Mouse (Mus musculus) left cerebral cortex, adult 11 months (tissue): ENCODE data around the gene Bex2.
A peak's percentile ranks its signal among the peaks of the same experiment; 100 is the strongest.
"Not testable (repeated sequence)": the region's sequence is repeated elsewhere in the genome, so short reads cannot be mapped to it uniquely, and the experiment has no call there.

Experiments
- DNase-seq: peaks from one replicate; pipeline ENCODE4 v3.0.0; 2022; ENCODE audit warnings: low spot score

Gene Bex2

DNA sequence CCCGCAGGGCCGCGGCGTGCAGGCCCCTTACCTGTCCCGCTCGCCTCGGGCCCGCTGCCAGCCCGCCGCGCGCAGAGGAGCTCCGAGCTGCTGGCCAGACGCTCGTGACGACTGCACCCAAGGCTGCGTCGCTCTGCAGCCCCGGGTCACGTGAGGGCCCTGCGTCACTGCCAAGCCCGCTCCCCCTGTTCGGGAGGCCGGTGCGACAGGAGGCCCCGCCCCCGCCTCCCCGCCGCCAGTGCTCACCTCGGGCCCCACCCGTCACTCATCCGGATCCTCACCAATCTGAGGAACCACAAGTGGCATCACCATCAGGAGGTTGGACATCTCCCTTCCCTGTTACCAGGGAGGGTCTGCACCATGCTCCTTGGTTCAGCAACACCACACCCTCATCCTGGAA lies at the start of gene Bex2:
Bex2 (minus strand) TSS at position 217 of the 400 bp plus-strand sequence.
- DNase-seq, result peak; percentile 10

DNA sequence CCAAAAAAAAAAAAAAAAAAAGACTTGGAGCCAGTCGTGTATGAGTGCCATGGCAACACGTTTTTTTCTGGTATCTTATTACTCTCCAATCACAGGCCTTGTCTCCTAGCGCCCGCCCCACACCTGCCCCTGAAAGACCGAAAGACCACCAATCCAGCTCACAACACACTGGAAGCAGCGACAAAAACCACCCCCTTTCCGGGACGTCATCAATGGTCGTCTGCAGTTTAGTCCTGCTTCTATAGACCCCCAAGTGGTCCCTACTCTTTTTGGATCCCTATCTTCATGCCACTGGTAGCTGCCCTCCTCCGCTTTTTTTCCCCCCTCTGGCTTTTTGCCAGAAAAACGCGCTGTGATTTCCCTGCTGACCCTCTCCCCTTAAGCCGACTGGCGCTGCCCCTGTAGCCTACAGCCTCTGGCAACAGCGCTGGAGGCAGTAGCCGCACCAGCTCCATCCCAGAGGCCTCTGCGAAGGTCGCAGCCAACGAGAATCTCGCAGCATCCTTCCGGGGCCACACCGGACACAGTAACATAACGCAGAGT lies 47.5 kb upstream of the Bex2 start:
- peak; percentile 64 for DNase-seq

DNA sequence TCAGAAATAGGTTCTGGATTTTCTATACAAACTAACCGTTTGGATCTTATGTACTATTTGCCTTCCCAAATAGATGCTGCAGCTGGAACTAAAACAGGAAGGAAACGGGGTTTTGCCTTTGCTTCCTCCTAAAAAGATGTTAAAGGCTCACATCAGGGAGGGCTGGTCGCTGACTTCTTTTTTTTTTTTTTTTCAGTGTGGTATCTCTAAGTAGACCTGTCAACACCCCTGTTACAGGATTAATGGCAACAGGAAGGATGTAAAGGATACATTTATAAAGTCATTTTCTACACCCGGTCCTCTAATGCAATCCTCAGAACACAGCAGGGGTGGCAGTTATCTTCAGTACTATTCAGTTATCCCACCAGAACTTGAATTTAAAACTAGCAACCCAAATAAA lies 47.0 kb upstream of the Bex2 start:
- no peak for DNase-seq

DNA sequence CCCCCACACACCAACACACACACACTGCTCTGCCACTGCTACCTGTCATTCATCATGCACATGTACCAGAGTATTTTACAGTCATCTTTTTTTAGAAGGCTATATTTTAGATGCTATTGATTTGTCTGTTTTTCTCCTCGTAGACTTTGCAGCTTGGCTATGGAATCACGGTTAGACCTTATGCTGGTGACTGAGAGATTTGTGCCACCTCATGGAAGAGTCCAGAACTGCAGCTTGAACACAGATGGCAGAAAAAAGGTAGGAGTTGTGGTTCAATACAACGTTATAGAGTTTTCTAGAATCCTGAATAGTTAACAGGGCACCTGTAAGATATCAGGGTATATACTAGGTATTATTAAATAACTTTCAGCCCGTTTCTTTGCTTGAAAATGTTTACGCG lies 39.9 kb upstream of the Bex2 start:
- peak; percentile 37 for DNase-seq

DNA sequence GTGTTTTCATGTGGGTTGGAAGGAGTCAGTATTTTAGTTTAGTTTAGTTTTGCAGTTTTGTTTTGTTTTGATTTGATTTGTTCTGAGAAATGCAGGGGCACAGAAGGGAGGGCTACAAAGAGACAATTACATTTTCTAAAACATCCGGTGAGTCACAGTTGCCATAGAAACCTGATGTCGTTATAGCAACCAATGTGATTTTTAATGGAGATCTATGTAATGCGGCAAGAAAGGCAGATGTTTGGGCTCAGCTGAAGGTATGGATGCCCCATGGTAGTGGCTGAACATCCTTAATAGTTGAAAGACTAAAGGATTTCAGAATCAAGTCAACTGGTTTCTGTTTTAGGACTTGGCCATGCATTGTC lies 36.7 kb upstream of the Bex2 start:
- no peak for DNase-seq

DNA sequence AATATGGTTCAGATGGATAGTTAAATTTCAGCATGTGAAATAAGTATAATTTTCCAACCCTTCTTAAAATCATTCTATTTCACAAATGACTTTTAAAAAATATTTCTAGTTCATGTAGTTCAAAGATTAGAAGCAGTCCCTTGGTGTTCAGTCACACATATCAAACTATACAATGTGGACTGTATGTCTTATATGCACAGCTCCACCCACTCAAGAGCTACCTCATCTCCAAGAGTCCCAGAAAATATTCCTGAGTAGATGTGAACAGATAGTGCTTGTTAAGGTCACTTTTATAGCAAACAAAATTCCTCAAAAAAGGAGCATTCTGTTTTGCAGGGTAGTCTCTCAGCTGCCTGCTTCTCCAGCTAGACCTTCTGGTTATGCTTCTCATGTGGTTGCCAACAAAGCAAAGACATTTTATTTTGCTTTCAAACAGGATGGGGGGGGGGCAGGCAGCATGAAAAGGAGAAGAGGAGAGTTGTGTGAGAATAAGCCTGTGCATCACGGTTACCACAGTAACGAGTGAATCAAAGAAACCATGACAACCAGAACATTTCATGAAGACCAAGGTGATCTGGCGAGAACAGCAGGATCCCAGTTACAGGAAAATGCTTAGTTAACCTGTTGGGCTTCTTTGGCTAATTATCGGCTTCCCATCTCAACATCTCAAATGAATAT lies 36.1 kb upstream of the Bex2 start:
- no peak for DNase-seq

DNA sequence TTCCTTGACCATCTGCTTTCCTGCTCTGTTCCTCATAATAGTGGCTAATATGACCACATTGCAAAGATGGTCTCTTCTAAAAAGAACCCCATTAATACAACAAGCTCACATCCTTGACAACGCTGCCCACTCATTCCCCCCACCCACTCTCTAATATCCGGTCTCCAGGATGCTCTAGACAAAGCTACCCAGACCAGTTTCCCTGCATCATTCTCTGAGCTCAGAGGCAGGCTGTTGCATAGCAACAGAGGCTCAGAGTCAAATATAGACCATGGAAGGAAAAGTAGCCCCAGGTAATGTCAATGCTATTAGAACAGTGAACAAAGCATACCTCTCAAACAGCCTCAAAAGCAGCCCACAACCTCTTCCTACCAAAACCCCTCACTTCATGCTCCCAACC lies 26.4 kb upstream of the Bex2 start:
- no peak for DNase-seq

DNA sequence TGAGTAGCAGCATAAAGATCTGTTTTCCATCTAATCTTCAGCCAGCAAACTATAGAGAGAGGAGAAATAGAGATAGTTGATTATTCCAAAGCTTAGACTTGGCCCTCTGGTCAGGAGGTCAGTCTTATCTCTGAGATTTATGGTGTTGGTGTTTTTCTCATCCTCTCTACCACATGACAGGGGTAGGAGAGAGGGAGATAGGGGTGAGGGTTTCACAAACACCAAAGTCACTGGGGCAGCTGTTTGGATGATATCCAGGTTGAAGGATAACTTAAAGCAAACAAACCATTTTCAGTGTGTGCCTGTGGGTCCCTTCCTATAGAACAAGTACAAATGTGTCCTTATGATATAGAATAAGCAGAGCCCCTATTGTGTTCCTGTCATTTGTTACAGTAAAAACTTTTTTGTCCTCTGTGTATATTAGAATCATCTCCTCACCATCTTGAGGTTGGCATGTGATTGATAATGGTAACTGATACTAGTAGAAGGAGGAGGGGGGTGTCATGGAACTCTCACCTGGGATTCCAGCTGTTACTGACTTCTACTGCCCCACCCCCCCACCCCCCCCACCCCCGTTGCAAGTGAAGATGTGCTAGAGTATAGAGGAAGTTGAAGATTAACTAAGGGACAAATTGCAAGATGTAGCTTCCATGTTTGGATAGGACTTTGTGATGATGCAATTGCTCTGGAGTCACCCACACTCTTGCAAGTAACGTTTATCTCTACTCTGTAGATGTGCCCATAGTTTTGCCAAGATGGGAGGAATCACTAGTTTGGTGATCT lies 24.7 kb upstream of the Bex2 start:
- no peak for DNase-seq

DNA sequence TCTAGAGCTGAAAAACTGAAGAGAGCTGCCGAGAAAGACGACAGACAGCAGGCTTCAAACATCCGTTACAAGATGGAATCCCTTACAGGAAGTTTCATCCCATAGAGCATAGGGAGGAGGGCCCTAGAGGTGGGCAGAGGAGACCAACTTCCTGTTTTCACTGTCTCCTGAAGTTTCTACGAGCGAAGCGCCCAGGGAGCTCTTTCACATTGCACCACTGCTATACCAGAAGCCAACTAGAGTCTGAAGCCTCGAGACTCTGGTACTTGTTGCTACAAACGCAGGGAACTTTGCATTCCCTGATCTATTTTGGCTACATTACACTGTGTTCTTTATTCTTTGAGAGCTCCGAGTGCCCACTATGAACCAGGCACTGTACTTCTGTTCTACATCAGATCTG lies 17.1 kb upstream of the Bex2 start, which contains the start of gene Nxf3:
Nxf3 (minus strand) TSS at position 101 of the 400 bp plus-strand sequence.
- DNase-seq, result no peak

DNA sequence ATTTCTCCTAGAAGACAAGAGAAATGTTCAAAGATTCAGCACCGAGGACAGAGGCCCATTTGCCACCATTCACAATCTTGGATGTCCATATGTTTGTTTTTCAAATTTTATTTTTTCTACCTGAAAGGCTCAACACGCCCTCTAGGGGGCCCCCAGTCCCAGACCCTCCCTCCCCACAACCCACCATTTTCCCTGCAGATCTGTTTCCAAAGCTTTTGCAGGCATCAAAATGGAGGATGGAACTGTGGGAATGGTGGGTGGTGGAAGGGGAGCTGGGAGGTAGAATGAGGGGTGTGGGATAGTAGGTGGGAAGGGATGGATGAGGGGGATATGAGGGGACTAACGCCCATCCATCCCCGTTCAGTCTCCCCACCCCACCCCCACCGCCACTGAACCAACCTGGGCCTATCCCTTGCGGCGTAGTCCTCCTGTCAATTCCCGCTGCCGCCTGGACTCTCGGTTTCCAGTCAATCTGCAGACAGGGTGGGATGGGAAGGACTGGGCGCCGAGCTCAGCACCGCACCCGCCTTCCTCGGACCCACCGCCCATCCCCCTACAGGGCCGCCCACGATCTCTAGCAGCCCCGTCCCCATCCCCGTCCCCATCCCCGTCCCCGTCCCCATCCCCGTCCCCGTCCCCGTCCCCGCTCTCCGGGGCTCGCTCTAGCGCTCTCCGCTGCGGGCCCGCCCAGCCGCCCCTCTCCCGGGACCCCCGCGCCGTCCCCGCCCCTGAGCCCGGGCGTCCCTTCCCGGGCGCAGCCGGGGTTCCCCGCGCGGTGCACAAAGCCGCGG lies 640 bp downstream of the Bex2 start:
- DNase-seq, result not testable (repeated sequence)

DNA sequence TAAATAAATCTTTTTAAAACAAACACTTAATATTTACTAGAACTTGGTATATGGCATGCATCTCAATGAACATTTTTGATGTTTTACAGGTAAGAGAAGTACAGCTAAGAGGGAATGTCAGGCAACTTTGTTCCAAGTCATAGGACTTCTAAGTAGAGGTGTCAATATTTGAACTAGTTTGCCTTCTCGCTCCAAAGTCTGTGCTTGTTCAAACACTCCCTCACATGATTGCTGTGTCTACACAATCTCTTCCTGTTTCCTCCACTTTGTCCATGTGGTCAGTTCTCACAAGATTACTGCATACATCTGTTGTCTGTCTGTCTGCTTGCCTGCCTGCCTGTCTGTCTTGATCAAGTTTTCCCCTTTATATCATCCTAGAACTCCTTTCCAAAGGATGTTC lies 7.3 kb downstream of the Bex2 start:
- DNase-seq, result no peak

DNA sequence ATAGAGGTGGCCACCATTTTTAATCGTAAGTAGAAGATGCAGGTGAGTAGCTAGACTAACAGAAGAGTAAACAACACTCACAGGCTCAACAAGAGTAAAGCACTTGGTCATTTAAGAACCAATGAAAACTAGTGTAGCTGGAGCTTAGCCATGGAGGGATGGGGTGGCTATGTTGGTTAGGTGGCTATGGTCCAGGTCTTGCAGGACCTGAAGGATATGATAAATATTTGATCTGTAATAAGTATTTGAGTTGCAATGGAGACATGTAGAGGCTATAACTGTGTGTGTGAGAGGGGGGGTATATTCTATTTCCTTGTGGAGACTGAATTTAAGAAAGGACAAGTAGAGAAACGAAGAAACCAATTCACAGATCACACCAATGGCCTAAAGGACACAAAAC lies 16.8 kb downstream of the Bex2 start:
- DNase-seq, result no peak

DNA sequence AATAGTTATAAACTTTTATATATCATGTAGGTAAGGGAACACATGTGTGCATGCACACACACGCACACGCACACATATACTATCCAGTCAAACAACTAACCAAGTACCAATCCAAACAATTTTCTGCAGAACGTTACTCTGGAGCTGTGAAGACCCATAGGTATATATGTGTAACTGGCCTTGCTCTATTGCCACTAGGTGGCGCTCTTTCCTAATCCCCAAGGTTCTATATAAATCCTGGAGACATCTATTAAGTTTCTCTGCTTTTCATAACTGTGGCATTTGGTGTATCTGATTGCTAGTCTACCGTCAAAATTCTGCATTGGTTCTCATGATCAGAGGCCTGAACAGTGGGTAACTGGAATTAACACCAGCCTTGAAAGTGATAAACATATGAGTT lies 20.5 kb downstream of the Bex2 start:
- DNase-seq, result peak; percentile 37

DNA sequence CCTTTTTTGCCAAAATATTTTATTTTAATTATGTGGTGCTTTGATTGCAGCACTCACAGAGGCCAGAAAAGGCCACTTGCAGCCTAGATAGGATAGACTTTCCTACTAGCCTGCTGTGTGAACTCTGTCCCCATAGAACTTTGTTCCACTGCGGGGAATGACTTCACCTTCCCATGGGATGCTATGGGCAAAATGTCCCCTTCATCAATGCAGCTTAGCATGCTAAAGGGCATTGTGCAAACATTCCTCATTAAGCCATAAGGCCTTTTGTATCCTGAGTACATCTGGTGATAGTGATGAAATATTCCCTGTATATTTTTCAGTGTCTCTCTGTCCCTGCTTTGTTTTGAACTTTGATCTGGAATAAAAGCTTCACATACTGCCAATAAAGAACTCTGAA lies 24.3 kb downstream of the Bex2 start:
- DNase-seq, result no peak

DNA sequence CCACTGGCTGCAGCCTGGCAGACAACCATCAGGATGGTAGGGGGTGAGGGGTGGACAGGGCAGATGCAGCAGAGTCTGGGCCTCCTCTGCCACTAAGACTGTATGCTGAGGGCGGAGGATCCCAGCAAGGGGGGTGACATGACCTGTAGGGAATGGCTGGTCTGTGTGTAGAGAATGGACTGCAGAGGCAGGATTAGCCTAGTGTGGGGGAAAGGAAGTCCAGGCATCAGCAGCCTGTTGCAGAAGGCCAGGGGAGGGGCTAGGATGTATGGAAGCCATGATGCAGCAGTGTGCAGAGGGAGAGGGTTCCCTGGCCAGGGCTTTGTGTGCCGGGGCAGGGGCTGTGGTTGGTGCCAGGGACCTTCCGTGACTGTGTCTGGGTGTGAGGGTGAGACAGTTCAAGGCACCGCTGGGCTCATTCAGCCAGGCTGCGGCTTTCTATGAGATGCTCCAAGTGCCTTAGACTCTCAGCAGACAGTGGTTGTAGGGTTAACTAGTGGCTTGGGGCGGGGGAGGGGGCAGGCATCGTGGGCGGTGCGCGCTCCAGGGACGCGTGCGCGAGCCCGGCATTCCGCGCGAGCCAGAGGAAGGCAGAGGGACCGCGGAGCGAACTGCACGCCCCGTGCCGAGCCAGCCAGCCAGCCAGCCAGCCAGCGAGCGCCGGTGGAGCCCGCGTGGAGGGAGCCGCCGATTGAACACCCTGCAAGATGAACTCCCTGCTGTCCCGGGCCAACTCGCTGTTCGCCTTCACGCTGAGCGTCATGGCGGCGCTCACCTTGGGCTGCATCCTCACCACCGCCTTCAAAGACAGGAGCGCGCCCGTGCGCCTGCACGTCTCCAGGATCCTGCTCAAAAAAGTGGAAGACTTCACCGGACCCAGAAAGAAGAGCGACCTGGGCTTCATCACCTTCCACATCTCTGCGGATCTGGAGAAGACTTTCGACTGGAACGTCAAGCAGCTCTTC lies 35.0 kb downstream of the Bex2 start, which contains the start of gene Arxes1:
Arxes1 (plus strand) TSS at position 569 of the 965 bp plus-strand sequence.
- not testable (repeated sequence) for DNase-seq

DNA sequence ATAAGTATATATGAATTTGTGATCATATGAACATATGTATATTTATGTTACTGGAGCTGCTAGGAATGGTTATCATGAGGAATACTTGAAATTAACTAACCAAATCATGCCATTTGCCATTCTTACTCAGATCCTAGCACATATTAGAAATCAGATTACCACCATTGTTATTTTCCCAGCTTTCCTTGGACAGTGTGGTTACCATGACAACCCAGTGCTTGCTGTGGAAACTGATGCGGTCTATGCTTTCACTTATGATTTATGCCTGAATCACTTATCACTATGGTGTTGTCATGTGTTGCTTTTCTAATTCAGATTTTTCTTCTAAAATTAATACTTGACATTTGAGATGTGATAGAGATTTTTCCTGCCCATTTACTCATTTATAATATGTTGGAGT lies 37.7 kb downstream of the Bex2 start:
- DNase-seq, result no peak
